Mouse (Mus musculus) bone marrow, adult 2 months (tissue): ENCODE results near the gene Xdh.

ENCODE experiments used
- CTCF ChIP-seq: fragments of 200-500 bp; IDR thresholded peaks from 2 replicates; pipeline ENCODE4 v1.5.1; 2011; ENCODE audit warnings: low read length, control low read depth; ENCODE audit not compliant: control insufficient read depth, insufficient read depth
- POLR2A ChIP-seq: fragments of 200-500 bp; IDR thresholded peaks from 2 replicates; pipeline ENCODE4 v1.6.1; 2011; ENCODE audit warnings: low read depth, mild to moderate bottlenecking, control low read depth, low read length, borderline replicate concordance; ENCODE audit not compliant: control insufficient read depth

DNA sequence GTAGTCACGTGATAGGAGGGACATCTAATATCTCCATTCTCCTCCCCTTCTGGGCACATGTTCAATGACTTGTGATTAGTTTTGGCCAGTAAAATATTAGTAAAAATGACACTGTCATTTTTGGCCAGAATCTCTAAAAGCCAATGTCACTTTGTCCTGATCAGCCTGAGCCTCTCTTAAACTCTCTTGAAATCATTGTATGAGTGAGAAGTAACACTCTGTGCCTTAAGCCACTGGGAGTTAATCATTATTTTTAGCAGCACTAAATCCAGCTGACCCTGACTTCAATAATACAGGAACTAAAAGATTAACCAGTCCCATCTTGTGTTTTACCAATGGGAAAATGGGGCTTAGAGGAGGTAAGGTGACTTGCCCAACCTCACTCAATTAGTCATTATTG lies 102.6 kb downstream of the Xdh start:
- TF ChIP-seq POLR2A = no peak
- no peak for TF ChIP-seq CTCF
